Mouse (Mus musculus) lung, postnatal 25 days (tissue): ENCODE data around the gene Snx9.

Experiments
- DNase-seq: peaks from one replicate; pipeline ENCODE4 v3.0.0; 2022; ENCODE audit warnings: low spot score

Snx9 gene

DNA sequence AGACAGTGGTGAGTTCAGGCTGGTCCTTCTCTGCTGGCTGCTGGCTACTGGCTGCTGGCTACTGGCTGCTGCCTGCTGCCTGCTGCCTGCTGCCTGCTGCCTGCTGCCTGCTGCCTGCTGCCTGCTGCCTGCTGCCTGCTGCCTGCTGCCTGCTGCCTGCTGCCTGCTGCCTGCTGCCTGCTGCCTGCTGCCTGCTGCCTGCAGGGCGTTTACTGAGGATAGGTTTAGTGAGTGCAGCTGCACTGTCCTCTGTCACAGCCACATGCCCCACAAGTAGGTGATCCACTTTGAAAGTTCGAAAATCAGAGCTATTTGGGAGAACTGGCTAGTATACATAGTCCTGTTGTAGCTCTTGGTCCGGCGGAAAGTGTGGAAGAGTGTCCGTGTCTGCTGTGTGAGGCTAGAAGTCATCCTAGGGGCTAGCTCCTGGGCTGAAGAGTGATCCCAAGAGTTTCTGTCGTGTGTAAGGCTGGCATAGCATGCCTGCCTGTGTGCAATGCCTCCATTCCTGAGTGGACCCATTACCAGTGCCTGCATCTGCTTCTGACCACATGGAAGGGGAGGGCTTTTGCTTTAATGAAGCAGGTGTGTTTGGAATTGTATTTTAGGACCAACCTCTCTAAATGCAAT lies 45.2 kb downstream of the Snx9 start:
- no peak for DNase-seq

DNA sequence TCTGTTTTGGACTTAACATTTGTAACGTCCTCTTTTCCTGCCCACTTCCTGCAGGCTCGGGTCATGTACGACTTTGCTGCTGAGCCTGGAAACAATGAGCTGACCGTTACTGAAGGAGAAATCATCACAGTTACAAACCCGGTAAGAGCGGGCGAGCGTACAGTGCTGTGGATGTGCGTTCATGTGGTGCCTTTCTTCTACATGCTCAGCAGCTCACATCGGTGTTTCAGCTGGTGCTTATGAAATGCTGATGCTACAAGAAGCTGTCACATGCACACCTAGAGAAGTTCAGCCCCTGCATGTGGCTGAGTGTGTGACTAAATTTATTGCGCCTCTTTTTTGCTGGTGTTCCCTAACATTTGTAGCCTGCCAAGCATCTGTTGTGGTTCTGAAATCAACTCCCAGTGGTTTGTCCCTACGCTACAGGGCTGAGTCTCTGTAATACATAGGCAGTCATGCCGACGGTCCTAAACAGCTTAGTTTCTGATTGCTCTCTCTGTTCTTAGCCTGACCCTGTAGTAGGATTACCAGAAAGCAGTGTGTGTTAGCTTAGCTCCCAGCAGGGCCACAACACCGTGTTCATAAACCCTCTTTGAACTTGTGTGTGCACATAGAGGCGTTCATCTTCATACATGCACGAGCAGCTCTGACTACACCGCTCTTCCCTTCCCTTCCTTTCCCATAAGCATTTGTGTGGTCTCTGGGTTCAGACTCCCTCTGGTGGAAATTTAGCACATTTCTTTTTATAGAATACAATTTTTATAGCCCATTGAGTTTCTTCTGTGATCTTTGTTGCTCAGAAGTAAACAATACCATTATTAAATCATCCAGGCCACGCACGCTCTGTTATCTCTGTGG lies 46.0 kb downstream of the Snx9 start:
- no peak for DNase-seq

DNA sequence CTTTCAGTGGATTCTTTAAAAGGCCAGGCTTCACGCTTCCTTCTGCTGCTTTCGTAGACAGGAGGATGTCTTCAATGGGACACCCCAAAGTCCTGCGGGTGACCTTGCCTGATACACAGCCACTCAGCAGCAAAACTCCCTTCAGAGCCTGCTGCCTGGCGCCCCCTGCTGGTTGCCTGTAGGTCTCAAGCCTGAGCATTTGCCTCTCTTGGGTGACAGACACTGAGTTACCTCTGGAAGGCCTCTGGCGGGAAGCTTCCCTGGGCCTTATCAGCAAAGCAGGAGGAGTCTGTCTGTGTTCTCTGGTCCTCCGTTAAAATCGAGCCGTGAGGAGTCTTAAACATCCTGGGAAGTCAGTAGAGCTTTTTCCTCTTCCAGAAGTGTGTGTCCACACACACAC lies 49.3 kb downstream of the Snx9 start:
- DNase-seq, result peak; percentile 84

DNA sequence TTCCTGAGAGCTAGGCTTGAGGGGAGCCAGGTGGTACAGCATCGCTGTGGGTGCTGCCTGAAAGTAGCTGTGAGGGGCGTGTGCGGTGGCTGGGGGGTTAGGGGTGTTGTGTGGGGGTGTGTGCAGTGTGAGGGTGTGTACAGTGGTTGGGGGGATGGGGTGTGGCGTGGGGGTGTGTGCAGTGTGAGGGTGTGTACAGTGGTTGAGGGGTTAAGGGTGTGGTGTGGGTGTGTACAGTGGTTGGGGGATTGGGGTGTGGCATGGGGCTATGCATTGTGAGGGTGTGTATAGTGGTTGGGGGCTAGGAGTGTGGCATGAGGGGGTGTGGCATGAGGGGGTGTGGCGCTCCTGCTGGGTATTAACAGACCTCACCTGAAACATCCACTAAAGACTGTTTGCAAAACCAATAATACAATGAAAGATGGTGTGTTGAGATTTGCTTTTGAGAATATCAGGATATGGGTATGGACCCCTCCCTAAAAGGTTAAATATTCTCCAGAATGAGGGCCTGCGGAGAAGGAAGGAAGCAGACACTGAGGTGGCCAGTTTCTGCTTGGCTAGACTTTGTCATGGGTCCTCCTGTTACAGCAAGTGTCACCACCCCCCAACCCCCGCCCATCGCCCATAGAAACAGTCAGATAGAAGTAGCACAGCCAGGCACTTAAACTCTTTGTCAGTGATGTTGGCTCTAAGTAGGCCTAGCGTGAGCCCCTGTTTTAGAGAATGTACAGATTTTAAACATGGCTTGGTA lies 51.0 kb downstream of the Snx9 start:
- no peak for DNase-seq

DNA sequence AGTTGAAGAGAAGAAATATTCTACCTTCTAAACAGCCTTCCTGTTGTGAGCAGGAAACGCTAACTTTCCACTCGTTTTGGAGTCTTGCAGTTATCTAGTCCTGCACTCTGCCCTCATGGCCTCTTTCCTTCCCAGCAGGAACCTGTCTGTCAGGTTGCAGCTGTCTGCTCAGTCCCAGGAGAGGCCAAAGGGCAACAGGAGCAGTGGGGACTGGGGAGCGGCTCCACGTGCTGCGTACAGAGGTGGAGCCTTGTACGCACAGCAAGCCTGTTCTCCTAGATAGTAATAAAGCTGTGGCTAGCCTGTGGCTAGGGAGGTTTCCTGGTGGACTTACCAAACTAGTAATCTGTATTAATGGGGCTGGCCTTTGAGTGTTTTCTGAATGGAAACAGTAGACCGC lies 52.0 kb downstream of the Snx9 start:
- DNase-seq, result peak; percentile 24

- no peak for DNase-seq
These were observed 52.5 kb downstream of the Snx9 start for GRCm38 (mm10) chr17:5893574-5894148.

DNA sequence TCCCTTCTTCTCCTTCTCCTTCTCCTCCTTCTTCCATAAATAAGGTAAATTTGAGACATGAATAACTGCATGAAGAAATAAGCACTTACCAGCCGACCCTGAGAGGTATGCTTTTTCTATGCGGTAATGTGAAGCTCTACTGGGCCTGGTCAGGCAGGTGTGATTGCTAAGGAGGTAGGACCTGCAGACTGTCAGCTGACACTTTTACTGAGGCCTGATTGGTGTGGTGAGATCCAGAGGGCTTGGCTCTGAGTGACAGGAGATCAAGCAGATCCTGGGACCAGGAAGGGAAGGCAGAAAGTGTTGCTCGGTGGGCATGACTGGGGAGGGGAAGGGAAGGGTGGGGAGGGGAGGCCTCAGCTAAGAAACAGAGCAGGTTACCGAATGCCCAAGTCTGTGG lies 54.9 kb downstream of the Snx9 start:
- no peak for DNase-seq

DNA sequence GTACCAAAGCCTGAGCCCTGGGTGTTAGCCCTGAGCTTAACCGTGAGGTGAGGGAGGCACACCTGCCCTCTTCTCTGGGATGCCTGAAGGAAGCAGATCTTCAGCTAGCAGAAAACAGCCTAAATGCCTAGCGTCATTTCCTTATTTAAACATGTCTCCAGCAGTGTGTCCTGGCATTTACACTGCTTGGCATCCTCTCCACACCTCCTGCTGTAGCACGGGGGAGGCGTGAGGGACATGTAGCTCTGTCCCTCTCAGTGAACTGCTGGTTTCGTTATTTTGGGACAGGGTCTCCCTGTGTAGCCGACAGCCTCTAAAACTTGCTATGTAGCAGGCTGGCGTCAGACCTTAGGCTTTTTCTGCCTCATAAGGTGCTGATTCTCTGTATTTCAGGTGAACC lies 55.5 kb downstream of the Snx9 start:
- DNase-seq, result no peak

GRCm38 (mm10) chr17:5897326-5898200 lies 56.4 kb downstream of the Snx9 start:
- no peak for DNase-seq

- DNase-seq, result no peak
These were observed 58.1 kb downstream of the Snx9 start for GRCm38 (mm10) chr17:5899251-5899650.

- DNase-seq, result no peak
These were observed 60.3 kb downstream of the Snx9 start for GRCm38 (mm10) chr17:5901381-5901780.

GRCm38 (mm10) chr17:5903630-5904301 lies 62.6 kb downstream of the Snx9 start:
- DNase-seq, result no peak

DNA sequence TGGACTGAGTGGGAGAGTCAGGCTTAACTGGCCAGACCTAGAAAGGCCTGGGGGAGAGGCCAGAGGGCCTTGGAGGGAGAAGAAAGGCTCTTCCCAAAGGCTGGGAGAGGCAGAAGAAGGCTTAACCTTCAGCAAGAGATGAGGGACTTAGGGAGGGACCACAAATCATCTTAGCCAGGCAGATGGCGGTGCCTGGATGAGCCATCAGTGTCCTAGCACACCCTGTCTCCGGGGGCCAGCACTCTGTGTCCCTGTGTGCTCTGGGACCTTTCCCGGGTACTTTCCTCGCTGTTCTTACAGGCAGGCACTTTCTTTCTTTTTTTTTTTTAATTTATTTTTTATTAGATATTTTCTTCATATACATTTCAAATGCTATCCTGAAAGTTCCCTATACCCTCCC lies 68.6 kb downstream of the Snx9 start:
- no peak for DNase-seq

DNA sequence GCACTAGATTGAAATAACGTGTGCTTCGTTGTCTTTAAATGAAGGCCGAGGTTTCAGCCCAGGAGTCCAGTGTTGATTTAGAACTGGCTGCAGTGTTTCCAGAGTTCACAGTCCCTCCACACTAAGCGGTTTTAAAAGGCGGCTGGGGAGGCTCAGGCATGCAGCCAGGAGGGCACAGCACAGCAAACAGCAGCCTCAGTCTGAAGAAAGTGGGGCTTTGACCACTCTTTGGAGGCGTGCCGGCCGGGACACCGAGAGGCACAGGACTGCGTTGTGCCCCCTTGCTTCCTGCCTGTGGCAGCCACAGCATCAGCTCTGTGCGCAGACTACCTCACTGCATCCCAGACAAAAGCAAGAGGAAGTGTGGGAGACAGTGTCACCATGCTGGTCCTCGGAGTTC lies 70.5 kb downstream of the Snx9 start:
- no peak for DNase-seq

DNA sequence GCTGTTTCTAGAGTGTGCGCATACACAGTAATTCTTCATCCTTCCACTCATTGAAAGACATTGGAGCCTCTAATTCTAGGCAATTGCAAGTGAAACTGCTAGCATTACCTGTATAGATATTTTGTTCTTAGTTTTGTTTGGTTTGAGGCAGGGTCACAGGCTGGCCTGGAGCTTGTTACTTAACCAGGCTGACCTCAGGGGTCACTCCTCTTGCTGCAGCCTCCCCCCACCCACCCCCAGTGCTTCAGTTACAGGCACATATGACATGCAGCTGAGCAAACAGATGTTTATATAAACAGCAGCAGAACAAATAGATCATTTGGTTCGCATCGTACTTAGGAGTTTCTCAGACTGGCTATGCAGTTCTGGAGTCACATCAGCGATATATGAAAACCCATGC lies 71.7 kb downstream of the Snx9 start:
- no peak for DNase-seq

DNA sequence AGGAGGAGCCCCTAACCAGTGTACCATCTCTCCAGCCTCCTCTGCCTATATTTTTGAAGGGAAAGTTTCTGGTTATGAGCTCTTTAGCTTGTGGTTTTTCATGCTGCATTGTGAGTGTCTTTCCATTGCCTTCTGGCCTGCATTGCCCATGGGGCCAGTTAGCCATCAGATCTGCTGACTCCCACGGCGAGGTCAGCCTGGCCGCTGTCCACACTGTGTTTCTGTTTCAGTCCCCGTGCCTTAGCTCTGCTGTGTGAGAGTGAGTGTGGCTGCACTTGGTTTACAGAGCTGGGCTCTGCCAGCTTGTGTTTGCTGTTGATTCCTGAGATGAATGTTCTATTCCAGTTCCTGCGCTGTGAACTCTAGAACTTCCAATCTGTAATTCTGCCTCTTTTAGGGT lies 73.1 kb downstream of the Snx9 start:
- DNase-seq, result no peak

GRCm38 (mm10) chr17:5921954-5922353 lies 80.8 kb downstream of the Snx9 start:
- DNase-seq, result no peak

DNA sequence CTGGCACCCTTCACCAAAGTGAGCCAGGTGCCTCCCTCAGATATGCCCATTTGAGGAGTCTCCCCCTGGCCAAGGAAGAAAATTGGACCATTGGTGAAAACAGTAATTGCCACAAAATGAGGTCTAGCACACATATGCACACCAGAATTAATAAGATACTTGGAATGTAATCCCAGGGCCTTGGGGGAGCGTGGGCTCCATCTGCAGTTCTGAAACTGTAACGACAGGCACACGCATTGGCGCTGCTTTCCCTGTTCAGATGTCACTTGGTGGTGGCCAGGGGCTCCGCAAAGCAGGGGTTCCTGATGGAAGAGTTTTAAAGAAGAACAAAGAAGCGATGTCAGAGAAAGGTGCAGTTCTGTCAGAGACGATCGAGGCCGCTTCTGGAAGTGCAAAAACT lies 82.2 kb downstream of the Snx9 start:
- no peak for DNase-seq

DNA sequence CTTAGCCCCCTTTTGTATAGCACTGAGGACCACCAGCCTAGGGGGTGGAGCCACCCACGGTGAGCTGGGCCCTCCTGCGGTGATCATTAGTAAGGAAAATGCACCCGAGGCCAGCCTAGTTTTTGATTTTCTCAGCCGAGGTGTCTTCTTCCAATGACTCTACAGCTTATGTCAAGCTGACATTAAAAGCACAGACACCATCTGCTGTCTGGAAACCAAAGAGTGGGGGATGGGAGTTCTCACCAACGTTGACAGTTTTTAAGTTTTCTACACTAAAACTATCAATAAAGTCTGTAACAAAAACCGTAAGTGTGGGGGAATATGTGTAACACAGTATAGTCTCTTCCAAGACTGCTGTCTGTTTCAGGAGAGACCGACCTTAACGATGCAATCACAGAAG lies 83.1 kb downstream of the Snx9 start:
- DNase-seq, result no peak

GRCm38 (mm10) chr17:5926710-5927109 lies 85.6 kb downstream of the Snx9 start:
- DNase-seq, result no peak

GRCm38 (mm10) chr17:5929031-5929430 lies 87.9 kb downstream of the Snx9 start:
- DNase-seq, result no peak
